Mouse (Mus musculus) frontal cortex, adult (tissue): ENCODE measurements around the gene Traf2.

Experiments used
- ATAC-seq: cut with Nextera tagmentation; 2 replicates; pipeline ENCODE4 v1.9.2; 2017; ENCODE audit warnings: mild to moderate bottlenecking, moderate library complexity, mixed read lengths; ENCODE audit not compliant: low TSS enrichment

The Traf2 gene

DNA sequence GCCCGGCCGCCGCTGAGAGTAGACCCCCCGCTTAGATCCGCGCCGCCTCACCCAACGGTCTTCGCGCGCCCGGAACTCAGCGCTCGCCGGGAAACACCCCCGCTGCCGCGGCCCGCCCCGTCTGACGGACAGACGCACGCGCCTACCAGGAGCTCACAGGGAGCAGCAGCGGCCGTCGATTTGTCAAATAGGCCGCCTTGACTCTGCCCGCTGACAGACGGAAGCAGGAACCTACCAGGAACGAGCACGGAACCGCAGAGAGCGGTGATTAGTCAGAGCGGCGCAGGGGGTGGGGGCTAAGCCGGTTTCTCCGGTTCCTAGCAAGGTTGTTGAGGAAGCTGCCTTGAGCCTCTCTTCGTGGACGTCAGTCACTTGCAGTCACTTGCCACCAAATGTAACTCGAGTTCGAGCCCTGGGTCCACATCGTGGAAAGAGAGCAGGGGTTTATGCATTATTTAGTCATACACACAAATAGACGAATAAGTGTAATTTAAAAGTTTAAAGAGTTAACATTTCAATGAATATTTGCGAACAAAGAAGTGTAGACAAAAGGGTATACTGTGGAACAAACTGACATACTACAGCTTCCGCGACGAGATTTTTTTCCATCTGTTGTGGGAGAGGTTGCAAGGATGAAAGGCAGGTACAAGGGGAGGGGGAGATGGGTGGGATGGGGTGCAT, at the start of gene Traf2:
Traf2 (minus strand) TSS at position 130 of the 681 bp plus-strand sequence.
- peak; percentile 100 for ATAC-seq

DNA sequence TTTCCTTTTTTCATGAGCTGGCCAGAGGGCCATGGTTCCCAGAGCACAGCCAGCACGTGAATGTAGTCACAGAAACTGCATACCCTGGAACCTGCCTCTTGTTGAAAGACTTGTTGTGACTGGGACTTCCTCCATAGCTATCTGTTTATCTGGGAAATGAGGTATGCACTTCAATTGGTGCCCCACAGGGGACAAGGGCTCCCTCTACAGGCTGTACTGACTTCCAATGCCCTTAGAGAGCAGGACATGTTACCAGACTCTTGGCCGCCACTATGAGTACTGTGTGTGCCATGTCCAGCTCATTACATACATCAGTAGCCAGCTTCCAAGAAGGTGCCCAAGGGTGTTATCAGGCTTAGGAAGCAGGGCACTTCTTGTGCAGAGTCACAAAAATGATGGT, 45.1 kb upstream of the Traf2 start:
- ATAC-seq: peak; percentile 48

DNA sequence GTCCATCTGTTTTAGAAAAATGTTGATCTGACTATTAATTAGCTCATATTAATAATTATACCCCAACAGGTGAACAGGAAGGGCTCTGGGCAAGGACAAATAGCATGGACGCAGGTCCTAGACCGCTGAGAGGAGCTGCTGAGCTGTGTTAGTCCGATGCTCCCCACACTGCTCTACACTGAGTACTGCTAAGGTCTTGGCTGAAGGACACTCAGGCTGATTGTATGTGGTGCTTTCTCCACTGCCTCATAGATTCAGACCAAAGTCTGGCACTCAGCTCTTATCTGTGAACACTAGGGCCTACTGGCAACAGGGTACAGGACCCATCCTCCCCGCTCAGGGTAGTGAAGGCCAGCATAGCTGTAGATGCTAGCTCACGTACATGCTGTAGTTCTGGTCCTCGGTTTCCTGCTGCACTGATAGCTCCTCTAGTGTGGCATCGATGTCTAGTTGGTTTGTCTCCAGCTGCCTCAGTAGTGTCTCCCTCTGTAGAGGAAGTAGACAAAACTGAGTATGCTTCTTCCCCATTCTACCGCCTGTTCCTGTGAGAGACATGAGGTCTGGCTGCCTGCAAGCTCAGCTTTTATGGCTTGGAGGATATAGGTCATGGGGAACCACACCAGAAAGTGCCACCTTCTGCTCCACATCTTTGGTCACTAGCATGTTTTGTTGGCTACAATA, 41.6 kb upstream of the Traf2 start:
- ATAC-seq: no peak

DNA sequence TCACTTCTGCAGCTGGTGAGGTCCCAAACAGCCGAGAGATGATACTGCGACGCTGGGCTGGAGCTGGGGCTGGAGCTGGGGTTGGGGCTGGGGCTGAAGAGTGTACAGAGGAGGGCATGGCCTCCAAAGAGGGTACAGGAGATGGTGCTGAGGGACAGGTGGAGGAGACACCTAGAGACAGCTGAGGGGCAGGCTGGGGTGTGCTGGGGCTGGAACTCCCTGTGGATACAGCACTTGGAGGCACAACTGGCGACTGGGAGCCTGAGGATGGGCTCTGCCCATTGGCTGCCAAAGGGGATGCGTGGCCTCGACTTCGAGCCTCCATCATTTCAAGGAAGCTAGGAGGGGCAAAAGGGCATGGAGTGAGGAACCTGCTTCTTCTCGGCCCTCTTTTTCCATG, 40.5 kb upstream of the Traf2 start:
- no peak for ATAC-seq

DNA sequence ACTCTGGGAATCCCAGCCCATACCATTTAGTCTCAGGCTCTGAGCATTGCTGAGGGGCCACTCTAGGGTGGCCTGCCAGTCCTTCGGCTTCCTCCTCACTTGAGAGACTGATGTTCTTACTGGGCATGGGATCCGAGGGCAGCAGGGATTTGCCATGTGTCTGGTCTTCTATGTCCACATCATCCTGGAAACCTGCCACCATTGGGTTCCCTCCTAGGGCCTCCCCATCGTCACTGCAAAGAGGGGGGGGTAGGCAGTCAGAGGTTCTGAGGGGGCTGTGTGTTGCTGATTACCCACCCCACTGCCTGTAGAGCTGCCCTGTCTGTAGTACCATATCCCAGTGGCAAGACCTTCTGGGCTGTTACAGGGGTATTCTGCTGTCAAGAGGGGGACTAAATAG, 38.9 kb upstream of the Traf2 start:
- no peak for ATAC-seq

DNA sequence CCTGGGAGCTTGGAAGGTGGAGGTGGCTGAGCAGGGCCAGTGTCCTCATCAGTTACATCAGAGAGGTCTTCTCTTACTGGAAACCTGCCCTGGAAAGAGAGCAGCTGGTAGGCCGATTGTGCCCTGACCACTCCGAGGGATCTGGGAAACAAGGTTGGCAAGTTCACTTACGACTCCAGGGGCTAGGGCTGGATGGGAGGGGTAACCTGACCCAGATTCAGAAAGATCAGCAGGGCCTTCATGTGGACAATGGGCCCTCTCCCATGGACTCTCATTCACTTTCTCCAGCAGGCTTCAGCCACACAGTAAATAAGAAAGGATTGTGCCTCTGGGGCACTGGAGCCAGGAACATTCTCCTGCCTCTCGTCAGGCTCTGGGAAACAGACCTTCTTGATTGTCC, 38.1 kb upstream of the Traf2 start:
- no peak for ATAC-seq

DNA sequence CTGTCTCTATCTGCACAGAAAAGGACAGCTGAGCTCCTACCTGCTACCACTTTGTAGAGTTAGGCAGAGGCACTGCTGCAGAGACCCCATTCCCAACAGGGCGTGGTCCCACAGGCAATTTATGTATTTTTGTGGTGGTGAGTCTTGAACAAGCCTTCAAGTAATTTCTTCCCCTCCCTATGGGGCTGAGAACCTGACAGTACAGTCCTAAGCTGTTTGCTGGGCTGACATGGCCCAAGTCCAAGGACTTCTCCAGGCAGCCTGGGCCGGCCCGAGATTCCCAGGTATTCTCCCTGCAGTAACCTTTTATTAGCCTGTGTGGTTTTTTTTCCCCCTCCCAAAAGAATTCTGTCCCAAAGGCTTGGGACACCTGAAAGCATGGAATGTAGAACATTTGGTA, 37.4 kb upstream of the Traf2 start:
- no peak for ATAC-seq

DNA sequence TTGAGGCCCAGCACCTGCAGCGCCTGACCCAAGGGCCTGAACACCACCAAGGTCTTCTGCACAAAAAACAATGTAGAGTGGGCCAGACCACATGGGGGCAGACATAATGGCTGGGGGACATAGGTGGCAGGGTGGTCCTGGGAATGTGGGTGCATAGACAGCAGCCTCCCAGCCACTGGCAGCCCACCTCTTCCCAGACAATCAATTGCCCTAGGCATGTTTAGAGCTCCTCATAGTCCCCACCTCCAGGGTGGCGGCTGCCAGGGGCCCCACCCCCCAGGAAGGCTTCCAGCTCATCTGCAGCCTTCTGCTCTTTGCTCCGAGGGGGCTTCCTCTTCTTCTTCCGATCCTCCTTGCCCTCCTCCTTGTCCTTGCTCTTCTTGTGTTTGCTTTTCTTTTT, 36.8 kb upstream of the Traf2 start:
- ATAC-seq: no peak

DNA sequence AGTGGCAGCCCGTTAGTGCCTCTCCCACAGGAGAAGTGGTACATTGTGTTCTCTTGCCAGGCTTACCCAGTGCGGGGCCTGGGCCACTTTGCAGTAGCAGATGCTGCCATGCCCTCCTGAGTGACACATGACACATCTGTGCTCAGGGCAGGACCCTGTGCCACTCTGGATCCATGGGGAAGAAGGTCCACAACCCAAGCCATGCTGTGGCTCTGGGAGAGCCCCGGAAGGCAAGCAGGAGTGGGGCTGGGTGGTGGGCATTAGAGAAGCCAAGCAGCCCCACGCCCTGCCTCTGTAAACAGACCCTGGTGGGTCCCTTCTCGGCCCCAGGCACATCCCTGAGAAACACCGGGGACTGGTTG, 36.4 kb upstream of the Traf2 start:
- no peak for ATAC-seq

DNA sequence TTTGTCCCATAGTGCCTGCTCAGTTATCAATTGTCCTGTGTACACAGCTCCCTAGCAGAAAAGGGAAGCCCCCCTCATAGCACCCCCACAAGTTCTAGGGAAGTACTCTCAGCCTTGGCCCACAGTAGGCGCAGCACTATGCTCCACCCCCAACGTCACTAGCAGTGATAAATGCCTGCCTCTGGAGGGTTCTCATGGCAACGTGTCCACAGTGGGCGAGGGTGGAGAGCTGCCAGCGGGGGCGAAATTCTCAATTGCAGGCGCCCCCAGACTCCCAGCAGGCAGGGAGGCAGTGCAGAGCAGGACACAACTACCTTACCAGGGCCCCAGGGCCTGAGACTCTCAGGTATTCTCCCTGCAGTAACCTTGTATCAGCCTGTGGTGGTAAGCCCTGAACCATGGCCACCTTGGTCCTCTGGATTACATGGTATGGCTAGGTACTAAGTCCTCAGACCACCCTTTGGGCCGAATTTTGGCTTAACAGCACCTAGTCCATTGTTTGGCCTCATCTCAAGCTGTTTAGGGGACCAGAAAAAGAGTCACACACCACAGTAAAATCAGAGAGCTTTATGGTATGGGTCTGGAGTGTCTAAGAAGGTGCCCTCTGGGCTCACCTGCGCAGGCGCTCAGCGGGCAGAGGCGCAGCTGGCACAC, 35.9 kb upstream of the Traf2 start:
- peak; percentile 48 for ATAC-seq

DNA sequence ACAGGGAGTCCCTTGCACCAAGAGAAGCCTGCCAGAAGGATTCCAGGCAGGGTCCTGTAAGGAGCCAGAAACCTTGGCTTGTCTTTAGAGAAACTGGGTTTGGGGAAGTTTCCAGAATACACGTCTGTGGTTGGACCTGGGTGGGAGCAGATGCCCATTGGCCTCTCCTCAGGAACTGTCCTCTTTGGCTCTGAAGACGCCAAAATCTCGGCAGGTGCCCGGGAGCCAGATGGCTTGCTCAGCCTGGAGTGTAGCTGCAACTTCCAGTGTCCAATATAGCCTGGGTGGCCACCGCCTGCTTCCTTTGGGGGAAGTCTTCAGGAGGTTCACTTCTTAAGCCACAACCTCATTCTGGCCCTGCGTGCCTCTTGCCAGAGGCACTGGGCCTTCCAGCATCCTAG, 35.2 kb upstream of the Traf2 start:
- ATAC-seq: peak; percentile 18; the same call in 1 of the 2 replicates

DNA sequence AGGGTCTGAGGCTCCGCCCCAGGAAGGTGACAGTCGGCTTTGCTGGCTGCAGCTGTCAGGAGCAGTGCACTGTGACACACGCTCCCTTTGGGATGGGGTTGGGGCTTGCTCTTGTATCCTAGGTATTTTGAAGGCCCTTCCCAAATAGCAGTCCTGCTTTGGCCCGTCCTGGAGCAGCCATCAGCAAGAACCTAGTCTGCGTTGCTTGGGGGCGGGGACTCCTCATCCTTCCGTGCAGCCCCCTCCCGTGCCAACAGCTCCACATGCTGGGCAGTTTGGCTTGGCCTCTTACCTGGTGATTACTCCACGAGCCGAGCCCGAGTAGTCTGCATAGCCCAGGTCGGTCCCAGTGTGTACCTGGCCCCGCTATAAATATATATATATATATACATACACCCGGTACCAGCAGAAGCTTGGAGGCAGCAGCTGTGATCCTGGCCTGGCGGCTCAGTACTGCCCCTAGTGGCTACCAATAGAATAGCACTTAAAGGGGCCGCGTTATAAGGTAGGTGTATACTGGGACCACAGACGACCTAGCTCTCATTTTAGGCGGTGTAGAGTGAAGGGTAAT, 34.6 kb upstream of the Traf2 start, which contains the start of gene Ajm1:
Ajm1 (minus strand) TSS at position 464 of the 571 bp plus-strand sequence.
- ATAC-seq: peak; percentile 31

DNA sequence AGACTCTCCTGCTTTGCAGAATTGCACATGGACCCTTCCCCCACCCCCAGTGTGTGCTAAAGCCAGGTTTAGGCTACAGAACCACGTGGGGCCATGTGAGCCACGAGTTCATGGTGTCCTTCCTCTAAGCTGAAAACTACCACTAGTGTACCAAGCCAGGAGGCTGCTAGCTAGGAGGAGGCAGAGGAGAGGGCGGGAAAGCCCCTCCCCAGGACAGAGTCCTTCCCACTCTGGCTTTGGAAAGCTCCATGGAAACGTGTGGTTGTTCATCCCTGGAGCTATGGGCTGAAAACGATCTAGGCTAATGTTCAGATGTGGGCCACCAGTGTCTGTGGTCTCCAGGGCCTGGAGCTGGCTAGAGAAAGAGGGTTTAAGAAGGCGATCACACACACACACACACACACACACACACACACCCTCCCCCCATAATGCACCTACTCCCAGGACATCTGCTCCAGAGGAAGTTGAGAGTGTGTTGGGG, 33.9 kb upstream of the Traf2 start:
- ATAC-seq: no peak

DNA sequence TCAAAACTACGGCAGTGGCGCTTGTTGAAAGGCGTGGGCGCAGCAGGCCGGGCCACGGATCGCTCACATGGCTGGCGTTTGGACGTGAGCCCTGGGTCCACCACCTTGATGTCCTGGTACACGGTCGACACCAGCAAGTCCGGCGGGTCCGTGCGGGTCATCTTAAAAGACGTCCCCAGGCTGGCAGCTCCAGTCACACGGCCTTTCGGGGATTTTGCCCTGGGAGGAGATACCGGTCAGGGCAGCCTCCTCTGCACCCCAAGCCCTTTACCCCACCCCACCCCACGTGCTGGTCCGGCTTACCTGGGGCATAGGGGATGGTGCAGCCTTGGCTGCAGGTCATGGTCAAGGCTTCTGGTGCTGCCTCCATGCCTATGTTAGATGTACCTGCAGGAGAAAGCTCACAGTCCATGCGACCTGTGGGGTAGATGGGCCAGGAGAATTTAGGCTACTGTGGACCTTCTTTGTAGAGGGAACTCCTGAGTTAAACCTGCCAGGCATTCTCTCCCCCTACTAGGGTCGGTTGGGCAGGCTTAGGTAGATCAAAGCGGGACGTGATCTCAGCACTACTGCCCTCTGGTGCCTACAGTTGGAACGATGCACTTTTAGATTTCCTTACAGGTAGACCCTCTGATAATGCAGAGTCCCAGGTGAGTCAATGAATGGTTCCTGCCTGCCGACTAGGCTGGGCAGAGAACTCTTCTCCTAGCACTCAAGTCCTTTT, 33.2 kb upstream of the Traf2 start:
- no peak for ATAC-seq

DNA sequence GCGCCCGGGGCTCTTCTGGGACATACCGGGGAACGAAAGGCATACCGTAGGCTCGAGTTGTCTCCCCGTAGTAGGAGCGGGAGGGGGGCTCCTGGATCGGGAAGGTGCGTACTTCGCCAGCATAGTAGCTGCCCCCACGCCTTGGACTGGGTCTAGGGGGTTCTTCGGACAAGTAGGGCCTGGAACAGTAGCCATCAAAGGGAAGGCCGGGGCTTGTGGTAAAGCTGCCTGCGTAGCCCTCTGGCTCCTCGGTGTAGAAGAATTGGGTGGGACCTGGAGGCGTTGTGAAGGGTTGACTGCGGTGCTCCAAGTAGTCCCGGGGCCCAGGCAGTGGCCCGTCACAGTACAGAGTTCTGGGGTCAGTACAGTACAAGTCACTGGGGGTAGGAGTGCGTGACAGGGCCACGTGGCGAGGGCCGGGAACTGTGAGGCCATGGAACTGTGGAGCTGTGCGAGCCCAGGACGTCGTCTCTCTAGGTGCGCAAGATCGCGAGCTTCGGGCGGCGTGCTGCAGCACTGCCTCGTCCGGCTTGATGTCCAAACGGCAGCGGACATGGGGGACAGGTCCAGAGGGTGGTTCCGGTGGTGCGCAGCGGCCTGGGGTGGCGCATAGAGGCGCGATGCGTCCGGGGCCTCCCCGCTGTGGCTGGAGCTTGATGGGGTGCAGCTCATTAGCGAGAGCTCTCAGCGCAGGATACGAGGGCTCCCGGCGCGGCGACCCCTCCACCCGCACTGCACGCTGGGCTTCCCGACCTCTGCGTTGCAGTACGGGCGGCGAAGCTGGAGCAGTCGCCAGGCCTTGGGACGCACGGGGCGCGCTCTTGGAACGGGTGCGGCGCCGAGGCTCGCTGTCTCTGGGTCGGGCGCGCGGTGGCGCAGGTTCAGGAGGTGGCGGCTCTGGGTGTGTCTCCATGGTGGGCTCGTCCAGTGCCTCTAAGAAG, 32.3 kb upstream of the Traf2 start:
- ATAC-seq: no peak

DNA sequence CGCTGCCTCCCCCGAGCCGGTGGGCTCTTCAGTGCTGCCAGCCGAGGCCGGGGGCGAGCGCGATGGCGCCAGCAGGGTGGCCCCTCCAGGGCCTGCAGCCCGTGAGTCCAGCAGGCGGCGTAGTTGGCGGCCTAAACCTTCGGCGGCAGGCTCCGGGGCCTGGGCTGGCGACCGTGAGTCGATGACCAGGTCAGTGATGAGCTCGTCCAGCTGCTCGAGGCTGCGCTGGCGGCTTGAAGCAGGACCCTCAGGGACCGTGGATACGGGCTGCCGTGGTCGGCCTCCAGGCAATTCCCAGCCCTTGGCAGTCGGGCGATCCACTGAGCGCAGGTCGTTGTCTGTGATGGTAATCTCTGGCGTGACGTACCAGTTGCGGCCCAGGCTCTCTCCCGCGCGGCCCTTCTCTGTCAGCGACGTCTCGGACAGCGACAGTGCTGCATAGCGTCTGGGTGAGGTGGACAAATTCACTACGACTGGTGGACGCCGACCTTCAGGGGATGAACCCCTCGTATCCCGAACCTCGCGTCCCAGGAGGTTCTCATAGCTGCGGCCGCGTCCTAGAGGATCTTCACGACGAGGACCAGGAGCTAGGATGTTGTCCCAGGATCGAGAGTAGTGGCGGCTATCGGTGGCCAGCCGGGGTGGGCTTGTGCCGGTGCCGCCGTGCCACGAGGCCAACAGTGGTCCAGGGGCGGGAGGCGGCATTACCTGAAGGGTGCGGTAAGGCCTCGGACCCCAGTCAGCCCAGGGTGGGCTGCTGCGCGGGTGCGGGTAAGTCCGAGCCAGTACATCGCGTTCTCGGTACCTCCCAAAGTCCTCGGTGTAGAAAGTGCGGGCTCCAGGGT, 31.4 kb upstream of the Traf2 start:
- no peak for ATAC-seq

DNA sequence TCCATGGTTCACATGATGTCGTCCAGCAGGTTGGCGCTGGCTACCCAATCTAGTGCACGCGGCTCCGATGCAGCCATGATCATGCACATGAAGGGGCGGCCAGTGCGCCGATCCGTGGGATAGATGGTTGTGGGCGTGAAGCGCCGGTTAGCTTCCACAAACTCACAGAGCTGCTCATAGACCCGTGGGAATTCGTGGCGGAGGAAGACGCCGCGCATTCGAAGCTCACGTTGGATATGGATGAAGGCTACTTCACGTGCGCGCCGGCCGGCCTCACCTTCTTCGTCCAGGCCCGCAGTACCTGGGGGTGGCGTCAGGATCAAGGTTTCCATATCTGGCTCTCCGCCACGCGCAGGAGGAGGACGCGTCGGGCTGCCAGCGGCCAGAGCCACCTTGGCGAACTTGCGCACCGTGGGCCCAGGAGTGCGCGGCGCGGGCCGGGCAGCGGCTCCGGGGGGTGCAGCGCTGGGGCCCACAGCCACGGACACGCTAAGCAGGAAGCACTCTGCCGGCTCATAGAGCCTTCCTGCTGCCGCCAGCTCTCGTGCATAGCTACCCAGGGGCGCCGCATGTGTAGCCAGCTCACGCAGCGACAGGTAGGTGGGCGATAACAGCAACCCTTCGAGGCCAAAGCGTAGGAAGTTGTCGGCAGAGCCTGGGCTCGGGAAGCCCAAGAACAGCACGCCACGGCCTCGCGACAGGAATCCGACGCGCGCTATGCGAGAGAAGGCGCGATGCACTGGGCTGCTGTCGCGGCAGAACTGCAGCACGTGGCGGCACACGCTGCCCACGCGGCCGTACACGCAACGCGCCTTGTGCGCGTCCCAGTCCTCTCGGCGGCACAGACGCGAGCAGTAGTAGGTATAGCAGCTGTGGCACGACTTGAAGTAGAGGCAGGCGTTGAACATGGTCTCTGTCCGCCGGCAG, 30.5 kb upstream of the Traf2 start:
- no peak for ATAC-seq

DNA sequence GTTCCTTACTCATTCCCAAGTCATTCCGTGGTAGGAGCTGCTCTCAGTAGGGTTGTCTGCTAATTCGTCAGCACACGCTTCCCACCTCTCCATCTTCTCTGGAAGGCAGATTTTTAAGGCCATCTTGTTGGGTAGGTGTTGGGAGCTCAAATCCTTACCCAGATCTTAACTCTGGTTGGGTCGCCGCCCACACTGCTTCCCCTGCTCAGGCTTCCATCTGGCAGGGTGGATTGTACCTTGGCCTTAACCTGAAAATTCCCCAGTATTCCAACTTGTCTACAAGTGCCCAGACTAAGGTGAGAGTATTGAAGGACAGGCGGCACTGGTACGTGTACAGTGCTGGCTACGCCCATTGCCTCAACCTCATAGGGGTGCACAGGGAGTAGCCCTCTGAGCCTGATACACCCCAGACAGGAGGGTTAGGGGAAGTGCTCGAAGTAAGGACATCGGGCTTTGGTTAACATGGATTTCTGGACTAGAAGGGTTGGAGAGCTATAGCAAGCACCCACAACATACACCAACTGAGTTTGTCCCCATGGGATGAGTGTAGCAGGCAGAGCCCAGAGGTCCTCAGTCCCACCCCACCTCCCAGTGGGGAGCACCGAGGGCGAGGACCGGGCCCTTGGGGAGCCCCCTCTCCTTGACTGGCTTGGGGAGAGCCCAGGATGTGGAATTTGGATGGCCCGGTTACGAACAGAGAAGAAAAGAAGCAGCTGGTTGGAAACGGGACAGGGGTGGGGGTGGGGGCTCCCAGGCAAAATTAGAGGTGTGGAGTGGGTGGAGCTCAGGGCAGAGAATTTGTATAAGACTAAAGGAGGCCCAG, 29.5 kb upstream of the Traf2 start:
- ATAC-seq: peak; percentile 12; the same call in 1 of the 2 replicates
